Mouse (Mus musculus) gastrocnemius, postnatal 14 days (tissue): ENCODE measurements around the gene Chchd1. TPM values are rescaled to one million over a fixed set of nuclear protein-coding genes. Genes with fewer than 3 reads are reported as not detected.
"Not testable (repeated sequence)": the region's sequence is repeated elsewhere in the genome, so short reads cannot be mapped to it uniquely, and the experiment has no call there.

Source experiments
- DNase-seq: peaks from one replicate; pipeline ENCODE4 v3.0.0; 2021; ENCODE audit warnings: mixed read lengths
- intact Hi-C: fragments of 180-260 bp; cut with DNase I; formaldehyde crosslinking; loops from one replicate; pipeline ENCODE4 v1.15.1; 2025; ENCODE audit warnings: low total_unique reads
- total RNA-seq, 2 experiments: library from RNA; stranded (reverse); gene quantifications; 2 replicates each; pipeline ENCODE4 v1.2.3; 2021

Gene Chchd1
- total RNA-seq, 2 experiments from 2014 or later: 98.5 to 106 TPM

GRCm38 (mm10) chr14:20677906-20678305 is 24.9 kb upstream of the Chchd1 start:
- DNase-seq: no peak
- intact Hi-C loops: no loop called here

DNA sequence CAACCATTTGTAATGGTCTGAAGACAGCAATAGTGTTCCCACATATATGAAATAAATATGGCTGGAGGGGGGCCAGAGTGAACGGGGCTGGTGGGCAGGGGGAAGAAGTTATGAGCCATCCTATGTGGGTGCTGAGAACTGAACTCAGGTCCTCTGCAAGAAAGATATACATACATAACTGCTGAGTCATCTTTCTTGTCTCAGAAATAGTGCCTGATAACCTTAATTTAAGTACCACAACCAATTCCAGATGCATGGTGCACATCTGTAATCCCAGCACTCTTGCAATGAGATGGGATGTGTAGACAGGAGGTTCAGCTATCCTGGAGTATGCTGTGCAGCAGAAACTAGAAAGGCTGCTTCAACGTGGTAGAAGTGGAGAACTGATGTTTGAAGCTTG is 21.1 kb upstream of the Chchd1 start:
- intact Hi-C loops: no loop called here
- no peak for DNase-seq

GRCm38 (mm10) chr14:20682498-20682897 is 20.3 kb upstream of the Chchd1 start:
- DNase-seq: no peak
- intact Hi-C loops: no loop called here

DNA sequence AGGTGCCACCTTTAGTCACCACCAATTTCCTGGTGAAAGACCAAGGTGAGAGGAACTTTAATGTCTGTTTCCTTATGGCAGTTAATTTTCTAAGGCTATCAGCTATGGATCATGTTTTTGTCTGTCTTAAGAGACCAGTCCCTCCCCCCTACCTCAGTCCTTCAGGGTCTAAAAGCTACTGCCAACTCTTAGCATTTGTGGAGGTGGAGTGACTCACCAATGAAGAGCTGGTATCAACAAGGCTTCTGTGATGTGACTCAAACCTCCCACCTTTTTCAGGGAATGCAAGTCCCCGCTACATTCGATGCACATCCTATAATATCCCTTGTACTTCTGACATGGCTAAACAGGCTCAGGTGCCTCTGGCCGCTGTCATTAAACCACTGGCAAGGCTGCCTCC is 16.2 kb upstream of the Chchd1 start:
- DNase-seq: no peak
- intact Hi-C loops: no loop called here

DNA sequence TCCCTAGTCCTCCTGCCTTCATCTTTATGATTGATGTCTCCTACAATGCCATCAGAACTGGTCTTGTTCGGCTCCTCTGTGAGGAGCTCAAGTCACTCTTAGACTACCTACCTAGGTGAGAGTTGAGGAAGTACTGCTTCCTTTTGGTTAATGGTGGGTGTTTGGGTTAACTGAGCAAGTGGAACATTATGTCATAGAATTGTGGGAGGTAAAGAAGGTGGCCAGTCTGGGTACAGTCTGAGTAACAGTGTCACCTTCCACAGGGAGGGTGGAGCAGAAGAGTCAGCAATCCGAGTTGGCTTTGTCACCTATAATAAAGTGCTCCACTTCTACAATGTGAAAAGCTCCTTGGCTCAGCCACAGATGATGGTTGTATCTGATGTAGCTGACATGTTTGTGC is 13.8 kb upstream of the Chchd1 start:
- intact Hi-C loops: no loop called here
- DNase-seq: no peak

DNA sequence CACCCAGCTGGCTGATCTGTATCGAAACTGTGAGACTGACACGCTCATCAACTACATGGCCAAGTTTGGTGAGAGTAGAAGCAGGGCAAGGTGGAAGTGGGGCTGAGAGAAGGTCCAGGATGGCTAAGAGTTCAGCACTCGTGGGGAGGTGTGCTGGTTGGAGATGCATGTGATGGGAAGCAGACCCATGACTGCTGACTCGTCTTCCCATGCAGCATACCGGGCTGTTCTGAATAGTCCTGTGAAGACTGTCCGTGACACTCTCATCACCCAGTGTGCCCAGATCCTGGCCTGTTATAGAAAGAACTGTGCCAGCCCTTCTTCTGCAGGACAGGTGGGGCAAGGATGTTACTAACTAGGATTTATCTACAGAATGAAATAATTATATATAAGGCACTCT is 11.0 kb upstream of the Chchd1 start:
- DNase-seq: no peak
- intact Hi-C loops: no loop called here

- intact Hi-C loops: no loop called here
- no peak for DNase-seq
Observed at GRCm38 (mm10) chr14:20693589-20694101, 9.2 kb upstream of the Chchd1 start.

DNA sequence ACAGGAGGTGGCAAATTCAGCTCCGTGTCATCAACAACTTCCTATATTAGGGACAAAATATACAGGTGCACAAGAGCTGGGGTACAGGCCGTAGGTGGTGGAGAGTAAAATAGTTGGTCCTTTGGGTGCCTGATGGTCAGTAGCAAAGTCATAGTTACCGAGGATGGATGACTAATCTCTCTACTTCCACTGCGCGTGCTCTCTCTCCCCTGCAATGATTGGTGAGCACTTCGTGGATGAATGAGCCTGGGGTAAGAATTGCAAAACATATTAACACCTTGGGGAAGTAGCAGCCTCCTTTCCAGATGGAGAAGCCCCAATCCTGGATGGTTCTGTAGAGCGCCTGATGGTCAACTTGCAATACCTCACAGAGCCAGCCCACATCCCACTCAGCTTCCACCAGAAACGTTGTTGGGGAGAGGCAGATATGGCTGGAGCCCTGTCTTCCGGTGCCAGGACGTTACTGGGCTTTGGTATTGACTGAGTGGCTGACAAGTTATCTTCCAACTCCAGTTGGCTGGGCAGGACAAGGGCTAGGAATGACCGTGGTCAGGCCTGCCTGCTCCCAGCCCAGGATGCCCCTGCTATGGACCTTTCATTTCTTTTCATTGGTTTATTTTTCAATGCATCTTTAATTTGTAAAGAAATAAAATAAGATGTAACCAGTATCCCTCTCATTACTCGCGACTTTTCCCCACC is 8.5 kb upstream of the Chchd1 start:
- no peak for DNase-seq
- intact Hi-C loops: no loop called here

- DNase-seq: peak; percentile 90
- intact Hi-C loops: no loop called here
Observed at GRCm38 (mm10) chr14:20694884-20695760, 7.7 kb upstream of the Chchd1 start, which contains the start of gene Fut11. TSS of gene Fut11 (plus strand) at chr14:20694968.

- DNase-seq: no peak
- intact Hi-C loops: no loop called here
Observed at GRCm38 (mm10) chr14:20695761-20696520, 6.9 kb upstream of the Chchd1 start.

DNA sequence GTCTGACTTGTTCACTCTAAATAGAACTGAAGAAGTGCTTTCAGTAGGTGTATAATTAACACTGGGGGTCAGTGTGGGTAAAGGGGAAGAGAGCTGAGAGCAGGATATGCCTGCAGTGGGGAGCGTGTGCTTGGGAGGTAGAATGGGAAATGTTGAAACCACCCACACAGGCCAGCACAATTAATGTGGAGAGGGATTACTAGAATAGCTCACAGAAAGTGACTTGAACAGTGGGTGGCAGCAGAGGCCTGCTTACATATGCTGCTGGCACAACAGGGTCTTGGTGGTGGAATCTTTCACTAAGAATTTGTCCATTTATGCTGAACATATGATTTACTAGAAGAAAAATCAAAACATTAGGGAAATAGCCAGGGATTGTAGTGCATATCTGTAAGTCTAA is 5.8 kb upstream of the Chchd1 start:
- intact Hi-C loops: no loop called here

GRCm38 (mm10) chr14:20698515-20698914 is 4.3 kb upstream of the Chchd1 start:
- DNase-seq: no peak
- intact Hi-C loops: no loop called here

More for the DNA sequence above, 5.8 kb upstream of the Chchd1 start:
- DNase-seq: no peak

DNA sequence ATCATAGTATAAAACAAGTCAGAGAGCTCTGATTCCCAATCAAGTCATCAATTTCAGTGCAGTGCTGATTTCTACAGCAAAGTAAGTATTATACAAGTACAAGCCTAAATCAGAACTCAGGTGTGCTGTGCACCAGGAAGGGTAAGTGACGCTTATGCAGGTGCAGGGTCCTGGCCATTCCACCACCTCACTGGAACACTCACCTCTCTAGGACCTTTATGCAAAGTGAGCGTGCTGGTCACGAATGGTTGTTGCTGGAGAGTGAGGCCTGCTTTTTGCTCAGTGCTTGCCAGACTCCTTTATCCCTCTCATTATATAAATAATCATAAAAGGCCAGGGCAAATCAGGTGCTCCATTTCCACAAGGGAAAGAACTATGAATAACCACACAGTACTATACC is 2.4 kb upstream of the Chchd1 start:
- intact Hi-C loops: no loop called here
- DNase-seq: no peak

DNA sequence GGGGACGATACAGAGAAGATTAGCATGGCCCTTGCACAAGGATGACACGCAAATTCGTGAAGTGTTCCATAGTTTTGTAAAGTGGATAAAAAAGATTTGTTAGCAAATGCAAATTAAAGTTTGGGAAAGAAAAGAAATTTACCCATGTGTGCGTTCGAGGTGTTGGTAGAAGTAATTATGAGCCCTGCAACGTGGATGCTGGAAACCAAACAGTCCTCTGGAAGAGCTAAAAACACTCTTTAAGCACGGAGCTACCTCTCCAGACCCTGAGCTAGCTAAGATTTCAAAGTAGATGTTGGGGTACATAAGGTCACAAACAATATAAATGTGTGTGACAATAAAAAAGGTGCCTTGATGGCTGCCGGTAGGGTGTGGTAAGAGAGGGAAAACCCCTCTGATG is 1.3 kb upstream of the Chchd1 start:
- intact Hi-C loops: no loop called here
- DNase-seq: no peak

DNA sequence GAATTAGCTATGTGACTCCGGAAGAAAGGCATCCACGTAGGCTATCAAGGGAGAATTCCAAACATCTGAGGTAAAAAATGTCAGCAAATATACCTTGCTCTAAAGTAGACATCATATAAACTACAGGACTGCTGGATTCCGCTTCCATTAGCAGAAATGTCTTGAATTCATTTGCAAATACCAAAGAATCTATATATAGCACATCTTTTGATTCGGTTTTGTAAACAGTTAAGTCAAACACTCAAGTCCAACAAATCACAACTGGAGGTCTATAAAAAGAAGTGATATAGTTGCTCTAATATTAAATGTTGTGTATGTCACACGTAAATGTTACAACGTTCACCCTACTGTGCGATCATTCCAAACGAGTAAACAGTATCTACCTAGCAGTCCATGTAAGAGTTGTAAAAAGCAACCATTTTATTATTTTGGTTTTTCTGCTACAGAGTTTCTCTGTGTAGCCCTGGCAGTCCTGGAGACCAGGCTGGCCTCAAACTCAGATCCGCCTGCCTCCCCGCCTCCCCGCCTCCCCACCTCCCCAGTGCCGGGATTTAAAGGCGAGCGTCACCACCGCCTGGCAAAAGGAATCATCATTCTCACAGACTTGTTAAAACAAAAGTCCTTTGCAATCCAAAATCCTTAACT is 588 bp upstream of the Chchd1 start:
- DNase-seq: no peak
- intact Hi-C loops: no loop called here

- intact Hi-C loops, DNase-seq: not testable (repeated sequence)
Observed at GRCm38 (mm10) chr14:20703461-20703860, 655 bp downstream of the Chchd1 start.

- DNase-seq: peak; percentile 88
- intact Hi-C loops: no loop called here
Observed at GRCm38 (mm10) chr14:20707201-20708190, 4.7 kb downstream of the Chchd1 start, which contains the start of gene Zswim8. TSS of gene Zswim8 (plus strand) at chr14:20707552.

DNA sequence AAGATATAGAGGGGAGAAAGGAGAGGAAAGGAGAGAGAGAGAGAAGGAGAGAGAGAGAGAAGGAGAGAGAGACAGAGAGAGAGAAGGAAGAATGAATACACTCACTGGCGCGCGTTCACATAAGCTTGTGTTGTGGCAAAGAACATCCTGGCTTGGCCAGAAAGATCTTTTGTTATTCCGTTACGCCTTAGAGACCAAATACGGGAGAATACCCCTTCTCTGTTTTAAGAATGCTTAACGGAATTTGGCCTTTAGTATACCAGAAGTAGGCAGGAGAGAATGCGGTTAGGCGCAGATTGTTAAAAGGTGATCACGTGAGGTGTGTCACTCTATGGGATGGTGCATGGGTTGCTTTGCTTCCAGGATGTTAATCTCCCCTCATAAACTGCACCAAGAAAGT is 5.4 kb downstream of the Chchd1 start:
- no peak for DNase-seq
- intact Hi-C loops: no loop called here
